Mouse (Mus musculus) liver, embryonic 14.5 days (tissue): ENCODE measurements around the gene Cdrt4. TPM values are rescaled to one million over a fixed set of nuclear protein-coding genes. Genes with fewer than 3 reads are reported as not detected.

Source experiments
- ATAC-seq: fragments of 200-750 bp; cut with Nextera tagmentation; 2 replicates; pipeline ENCODE4 v1.8.0; 2017; ENCODE audit warnings: moderate number of reproducible peaks, mild to moderate bottlenecking, moderate library complexity; ENCODE audit not compliant: insufficient read depth
- DNase-seq, 3 experiments: peaks; one replicate each; pipeline ENCODE4 v3.0.0-alpha.2; 2012 to 2013; ENCODE audit warnings: low read depth in 3 of 3, low spot score in 3 of 3
- H3K27ac ChIP-seq: fragments of 300-500 bp; sonication (generic); 2 replicates; pipeline ENCODE4 v1.5.1; 2014; ENCODE audit warnings: moderate library complexity, mild to moderate bottlenecking, control low read depth, inconsistent platforms
- H3K27me3 ChIP-seq: fragments of 300-500 bp; sonication (generic); 2 replicates; pipeline ENCODE4 v1.6.1; 2014; ENCODE audit warnings: mild to moderate bottlenecking, low read length, moderate library complexity; ENCODE audit not compliant: control insufficient read depth, insufficient read depth
- H3K36me3 ChIP-seq: fragments of 300-500 bp; sonication (generic); replicated peaks from 2 replicates; pipeline ENCODE4 v1.6.1; 2014; ENCODE audit warnings: low read depth; ENCODE audit not compliant: control insufficient read depth, insufficient read depth
- H3K4me1 ChIP-seq, 2 experiments: fragments of 200-500 bp in 1 of 2; fragments of 300-500 bp in 1 of 2; sonication (generic) in 1 of 2; replicated peaks; 2 replicates each; pipeline ENCODE4 v1.6.1; 2012 to 2014; ENCODE audit warnings: antibody characterized with exemption in 1 of 2, inconsistent platforms in 1 of 2, low read length in 1 of 2; ENCODE audit not compliant: control insufficient read depth in 2 of 2, insufficient read depth in 2 of 2
- H3K4me2 ChIP-seq: fragments of 300-500 bp; sonication (generic); 2 replicates; pipeline ENCODE4 v1.6.1; 2014; ENCODE audit warnings: low read depth, mild to moderate bottlenecking, control low read depth, moderate library complexity
- H3K4me3 ChIP-seq, 2 experiments: fragments of 200-500 bp in 1 of 2; fragments of 300-500 bp in 1 of 2; sonication (generic) in 1 of 2; 2 replicates each; pipeline ENCODE4 v1.5.1; 2012 to 2014; ENCODE audit warnings: low read depth in 2 of 2, low read length in 2 of 2, mild to moderate bottlenecking in 2 of 2, control low read depth in 1 of 2, inconsistent platforms in 1 of 2, moderate library complexity in 1 of 2; ENCODE audit not compliant: insufficient read depth in 1 of 2
- H3K9ac ChIP-seq: fragments of 300-500 bp; sonication (generic); replicated peaks from 2 replicates; pipeline ENCODE4 v1.6.1; 2014; ENCODE audit warnings: mild to moderate bottlenecking, control low read depth, moderate library complexity
- H3K9me3 ChIP-seq: fragments of 300-500 bp; sonication (generic); 2 replicates; pipeline ENCODE4 v1.6.1; 2016; ENCODE audit warnings: low read length, mixed read lengths; ENCODE audit not compliant: control insufficient read depth
- CTCF ChIP-seq: IDR thresholded peaks from 2 replicates; pipeline ENCODE4 v1.5.1; 2016; ENCODE audit warnings: antibody characterized with exemption, low read depth, control low read depth
- EP300 ChIP-seq: IDR thresholded peaks from 2 replicates; pipeline ENCODE4 v1.6.1; 2016; ENCODE audit warnings: antibody characterized with exemption, low read depth
- WGBS: fragments of 180-500 bp; shearing (Covaris S2); extraction: QIAGEN DNeasy Blood & Tissue Kit; methylation state at CpG from one replicate; pipeline ENCODE4 v1.1.7; 2014; ENCODE audit not compliant: insufficient replicate concordance; 5-methylcytosine and 5-hydroxymethylcytosine counted together
- polyA plus RNA-seq, 2 experiments: library from polyadenylated mRNA; depleted of rRNA in 1 of 2; stranded (reverse) in 1 of 2; unstranded in 1 of 2; fragments of >200 nt; fragmentation: Nextera tagmentation in 1 of 2; extraction: Ambion mirVana in 1 of 2; gene quantifications; 2 replicates each; pipeline versions ENCODE4 v1.2.1 to v1.2.3; 2012 to 2014

Gene Cdrt4
- polyA plus RNA-seq, 2 experiments: not detected

DNA sequence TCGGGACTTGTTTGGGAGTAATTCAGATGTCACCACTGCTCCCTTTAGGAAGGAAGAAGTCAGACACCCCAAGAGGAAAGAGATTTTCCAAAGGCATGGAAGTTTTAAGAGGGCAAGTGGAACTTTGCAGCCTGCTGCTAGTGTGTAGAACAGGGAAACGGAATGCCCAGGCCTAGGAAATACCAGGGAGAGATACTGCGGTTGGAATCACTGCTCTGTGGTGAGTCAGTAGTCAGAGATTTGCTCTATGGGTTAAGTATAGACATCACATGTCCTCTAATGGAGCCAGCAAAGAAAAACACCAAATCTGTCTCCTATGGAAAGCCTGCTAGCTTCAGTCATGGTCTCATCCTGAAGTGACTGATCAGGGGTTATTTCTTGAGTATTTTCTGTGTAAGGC, 10.8 kb upstream of the Cdrt4 start:
- H3K9me3 ChIP-seq: no peaks in the 10 kb centered on the region
- ATAC-seq (no peak), DNase-seq (no peak)
- H3K9ac ChIP-seq: no peak overlapping the region
- H3K4me2 ChIP-seq: no peak overlapping the region
- H3K4me3 ChIP-seq: no peak overlapping the region
- 50% methylated on average over 3 of the region's 3 CpGs for WGBS
- no peaks in the 10 kb centered on the region for H3K27me3 ChIP-seq
- no peaks in the 10 kb centered on the region for H3K4me1 ChIP-seq
- no peaks in the 10 kb centered on the region for H3K36me3 ChIP-seq
- no peak overlapping the region for H3K27ac ChIP-seq
- no peak for TF ChIP-seq EP300
- no peak for TF ChIP-seq CTCF

DNA sequence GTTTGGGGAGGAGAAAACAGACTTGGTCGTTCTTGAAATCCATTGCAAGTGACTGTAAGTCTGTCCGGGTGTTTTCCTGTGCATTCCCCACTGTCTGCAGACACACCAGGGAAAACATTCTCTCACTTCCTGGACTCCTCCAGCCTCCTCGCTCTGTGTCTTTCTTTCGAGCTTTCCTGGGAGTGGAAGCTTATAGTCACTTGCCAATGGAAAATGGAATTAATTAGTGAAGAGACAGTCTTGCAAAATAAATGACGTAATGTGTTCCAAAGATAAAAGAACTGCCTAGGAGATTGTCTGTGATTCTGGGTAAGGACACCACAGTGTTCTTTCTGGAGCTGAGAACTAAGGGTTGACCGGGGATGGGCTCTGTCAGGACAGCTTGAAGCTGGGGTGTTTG, 7.5 kb upstream of the Cdrt4 start:
- no peak for TF ChIP-seq EP300
- no peak for TF ChIP-seq CTCF
- Histone ChIP-seq H3K9me3 (no peaks in the 10 kb centered on the region), H3K27ac (no peak overlapping the region), H3K4me3 (no peak overlapping the region), H3K9ac (no peak overlapping the region), H3K4me1 (no peaks in the 10 kb centered on the region), H3K36me3 (no peaks in the 10 kb centered on the region), H3K27me3 (no peaks in the 10 kb centered on the region), H3K4me2 (no peak overlapping the region)
- DNase-seq: no peak
- WGBS: 36% methylated on average over 6 of the region's 6 CpGs
- ATAC-seq: no peak

DNA sequence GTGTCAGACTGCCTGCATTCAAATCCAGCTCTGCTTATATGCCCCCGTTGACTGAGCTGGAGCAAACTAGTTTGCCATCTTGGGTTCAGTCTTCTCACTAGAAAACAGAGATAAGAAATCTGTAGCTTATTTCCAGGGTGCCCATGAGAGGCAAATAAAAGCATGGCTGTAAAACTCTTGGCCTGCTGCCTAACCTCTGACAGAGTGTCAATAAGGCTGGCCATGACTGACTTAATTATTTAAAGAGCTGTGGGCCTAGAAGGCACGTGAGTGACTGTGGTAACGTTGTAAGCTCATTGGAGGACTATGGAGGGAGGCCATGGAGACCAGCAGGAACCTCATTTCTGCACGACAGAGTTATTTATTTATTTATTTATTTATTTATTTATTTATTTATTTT, 5.5 kb upstream of the Cdrt4 start:
- H3K27me3 ChIP-seq: no peaks in the 10 kb centered on the region
- H3K4me3 ChIP-seq: no peak overlapping the region
- no peak for ATAC-seq
- no peaks in the 10 kb centered on the region for H3K36me3 ChIP-seq
- no peaks in the 10 kb centered on the region for H3K4me1 ChIP-seq
- H3K9me3 ChIP-seq: no peaks in the 10 kb centered on the region
- TF ChIP-seq EP300 (no peak), CTCF (no peak)
- WGBS: 46% methylated on average over 4 of the region's 4 CpGs
- no peak overlapping the region for H3K4me2 ChIP-seq
- H3K27ac ChIP-seq: no peak overlapping the region
- no peak overlapping the region for H3K9ac ChIP-seq
- DNase-seq: no peak

DNA sequence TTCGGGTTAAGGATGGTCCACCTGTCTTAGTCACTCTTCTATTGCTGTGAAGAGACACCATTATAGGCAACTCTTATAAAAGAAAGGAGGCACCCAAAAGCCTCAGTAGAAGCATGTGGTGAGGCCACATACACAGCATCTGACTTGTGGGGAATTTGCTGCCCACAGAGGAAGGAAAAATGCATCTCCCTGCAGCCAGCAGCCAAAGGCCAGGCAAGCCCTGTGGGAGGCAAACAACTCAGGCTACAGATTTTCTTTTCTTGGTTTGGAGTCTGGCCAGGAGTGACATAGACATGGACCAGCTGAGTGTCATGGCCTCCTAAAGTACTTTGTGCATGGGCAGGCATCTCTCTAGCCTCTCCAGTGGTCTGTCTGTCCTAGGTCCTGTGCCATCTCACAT, 1.4 kb upstream of the Cdrt4 start:
- WGBS: 31% methylated on average over 1 of the region's 1 CpGs

DNA sequence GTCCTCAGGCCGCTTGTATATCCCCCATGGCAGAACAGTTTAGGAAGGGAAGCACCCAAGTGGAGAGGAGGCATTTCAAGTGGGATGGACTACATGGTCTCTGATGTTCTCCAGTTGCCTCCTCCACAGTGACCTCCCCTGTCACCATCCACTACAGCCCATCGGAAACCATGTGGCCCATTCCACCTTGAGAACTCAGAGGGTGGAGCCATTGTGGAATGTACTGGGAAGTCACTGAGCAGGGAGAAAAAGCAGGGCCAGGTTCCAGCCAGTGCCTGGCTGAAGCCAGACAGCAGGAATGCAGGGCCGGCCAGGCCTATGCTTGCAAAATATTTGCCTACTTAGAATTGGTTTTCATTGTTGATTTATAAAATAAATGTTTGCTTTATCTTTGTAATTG, 3.8 kb downstream of the Cdrt4 start:
- no peaks in the 10 kb centered on the region for H3K36me3 ChIP-seq

More for the DNA sequence above, 1.4 kb upstream of the Cdrt4 start:
- TF ChIP-seq EP300: no peak
- TF ChIP-seq CTCF: no peak
- Histone ChIP-seq H3K9ac (no peak overlapping the region), H3K4me3 (no peak overlapping the region), H3K4me1 (no peaks in the 10 kb centered on the region), H3K27me3 (no peaks in the 10 kb centered on the region), H3K36me3 (no peaks in the 10 kb centered on the region), H3K27ac (no peak overlapping the region), H3K4me2 (no peak overlapping the region), H3K9me3 (no peaks in the 10 kb centered on the region)
- ATAC-seq (no peak), DNase-seq (no peak)

DNA sequence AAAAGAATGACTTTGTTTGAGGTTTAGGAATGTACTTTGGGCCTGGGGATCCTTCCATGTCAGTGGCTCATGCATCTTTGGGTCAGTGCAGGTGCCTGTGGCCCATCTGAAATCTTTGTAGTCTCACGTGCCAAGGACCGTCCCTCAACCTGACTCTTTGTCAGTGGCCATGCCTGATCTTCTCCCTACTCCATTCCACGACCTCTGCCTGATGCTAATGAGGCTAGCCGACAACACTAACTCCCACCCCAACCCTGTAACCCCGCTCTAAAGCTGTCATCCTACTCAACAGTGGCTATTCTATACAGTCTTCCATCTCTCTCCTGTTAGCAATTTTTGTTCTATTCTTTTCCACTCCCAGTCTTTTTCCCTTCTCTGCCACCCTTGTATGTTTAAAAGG, 4.2 kb downstream of the Cdrt4 start:
- WGBS: 56% methylated on average over 5 of the region's 5 CpGs
- DNase-seq: no peak
- no peak overlapping the region for H3K4me2 ChIP-seq
- H3K9me3 ChIP-seq: no peaks in the 10 kb centered on the region
- H3K27me3 ChIP-seq: no peaks in the 10 kb centered on the region
- no peaks in the 10 kb centered on the region for H3K4me1 ChIP-seq
- TF ChIP-seq EP300 (no peak), CTCF (no peak)
- no peaks in the 10 kb centered on the region for H3K36me3 ChIP-seq
- H3K4me3 ChIP-seq: no peak overlapping the region
- H3K27ac ChIP-seq: no peak overlapping the region
- no peak overlapping the region for H3K9ac ChIP-seq
- no peak for ATAC-seq

More for the DNA sequence above, 3.8 kb downstream of the Cdrt4 start:
- no peak overlapping the region for H3K9ac ChIP-seq
- H3K27me3 ChIP-seq: no peaks in the 10 kb centered on the region
- WGBS: 70% methylated on average over 3 of the region's 3 CpGs
- H3K27ac ChIP-seq: no peak overlapping the region
- no peak overlapping the region for H3K4me3 ChIP-seq
- DNase-seq (no peak), ATAC-seq (no peak)
- no peak for TF ChIP-seq EP300
- TF ChIP-seq CTCF: no peak
- no peaks in the 10 kb centered on the region for H3K9me3 ChIP-seq
- H3K4me2 ChIP-seq: no peak overlapping the region
- no peaks in the 10 kb centered on the region for H3K4me1 ChIP-seq
